Mouse (Mus musculus): Measurements from ENCODE around the gene Nlrx1. TPM values are rescaled to one million over a fixed set of nuclear protein-coding genes. Genes with fewer than 3 reads are reported as not detected.

Nlrx1 gene
- total and polyA plus RNA-seq, 3 experiments = 8.8 to 15.4 (median 10.9) TPM

DNA sequence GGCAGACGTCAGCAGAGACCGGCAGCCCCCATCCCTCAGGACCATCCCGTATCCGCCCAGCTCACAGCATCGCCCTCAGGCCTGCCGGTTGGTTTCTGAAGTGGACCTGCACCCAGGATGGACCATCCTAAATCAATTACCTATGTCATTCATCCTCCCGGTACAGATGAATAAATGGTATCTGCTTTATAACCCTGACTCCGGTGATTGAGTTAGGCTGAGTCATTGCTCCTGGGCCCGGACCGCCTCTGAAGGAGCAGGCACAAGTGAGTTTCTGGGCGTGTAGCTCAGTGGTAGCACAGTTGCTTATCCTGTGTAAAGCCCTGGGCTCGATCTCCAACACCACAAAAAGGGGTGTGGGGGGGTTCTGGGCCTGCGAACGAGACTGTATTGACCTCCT, 7.0 kb downstream of the Nlrx1 start:
- Histone ChIP-seq H3K79me2 (replicated peaks; ENCODE audit: control insufficient read depth, extremely low read depth, insufficient read depth, poor library complexity, severe bottlenecking) (no peaks in the 10 kb centered on the region), H3K9ac (ENCODE audit: insufficient read depth, low read depth) (no peak overlapping the region), H3K36me3 (replicated peaks in 1 of 2; ENCODE audit: control insufficient read depth in 1 of 2, insufficient read depth in 1 of 2, low read length in 1 of 2) (peaks cover 27 to 83% of the 10 kb centered on the region in 2 experiments), H3K4me2 (ENCODE audit: insufficient read depth, low read depth, poor library complexity, severe bottlenecking) (no peak overlapping the region), H3K27ac (ENCODE audit: insufficient read depth, low read depth) (no peak overlapping the region), H3K4me1 (ENCODE audit: control insufficient read depth in 1 of 2, insufficient read depth in 2 of 2) (peaks cover 2 to 21% of the 10 kb centered on the region in 2 experiments; a peak in 3 of 4 replicates), H3K27me3 (replicated peaks) (no peaks in the 10 kb centered on the region), H3K4me3 (replicated peaks in 1 of 3; ENCODE audit: low read depth in 2 of 3, low read length in 2 of 3, poor library complexity in 1 of 3) (no peak overlapping the region), H3K9me3 (replicated peaks; ENCODE audit: low read length) (no peaks in the 10 kb centered on the region)
- dilution Hi-C loops (cut with MboI; ENCODE audit: extremely low pct_ligation_motif_present, extremely low pct_unique_long_range_greater_than_20kb, low sequenced_read_pairs) (no loop called here), in situ Hi-C loops (cut with MboI; ENCODE audit: low pct_ligation_motif_present, low pct_unique_long_range_greater_than_20kb, low sequenced_read_pairs) (loop anchor here (10.0 kb wide), 1 partner anchor 137 kb away; no protein-coding TSS in a partner anchor)
- TF ChIP-seq BHLHE40 (IDR thresholded peaks at IDR 0.05; ENCODE audit: low read depth, low read length) (no peak), ZNF384 (IDR thresholded peaks at IDR 0.05; ENCODE audit: low read depth, low read length) (no peak), CHD2 (IDR thresholded peaks at IDR 0.05; ENCODE audit: low read length) (no peak), ZC3H11A (IDR thresholded peaks at IDR 0.05; ENCODE audit: low read depth, low read length) (no peak), IRF4 (IDR thresholded peaks at IDR 0.05; ENCODE audit: low read depth, low read length) (no peak), CHD1 (IDR thresholded peaks at IDR 0.05; ENCODE audit: low read depth, low read length) (no peak), CTCF (conservative IDR thresholded peaks at IDR 0.05 in 1 of 2, IDR thresholded peaks at IDR 0.05 in 1 of 2; ENCODE audit: low read depth in 2 of 2, low read length in 2 of 2) (no peak), SMC3 (IDR thresholded peaks at IDR 0.05; ENCODE audit: low read depth, low read length) (no peak), MAZ (IDR thresholded peaks at IDR 0.05; ENCODE audit: low read depth, low read length) (no peak), MYC (IDR thresholded peaks at IDR 0.05; ENCODE audit: low read depth, low read length) (no peak)
- DNase-seq (ENCODE audit: extremely low read depth) = no peak

DNA sequence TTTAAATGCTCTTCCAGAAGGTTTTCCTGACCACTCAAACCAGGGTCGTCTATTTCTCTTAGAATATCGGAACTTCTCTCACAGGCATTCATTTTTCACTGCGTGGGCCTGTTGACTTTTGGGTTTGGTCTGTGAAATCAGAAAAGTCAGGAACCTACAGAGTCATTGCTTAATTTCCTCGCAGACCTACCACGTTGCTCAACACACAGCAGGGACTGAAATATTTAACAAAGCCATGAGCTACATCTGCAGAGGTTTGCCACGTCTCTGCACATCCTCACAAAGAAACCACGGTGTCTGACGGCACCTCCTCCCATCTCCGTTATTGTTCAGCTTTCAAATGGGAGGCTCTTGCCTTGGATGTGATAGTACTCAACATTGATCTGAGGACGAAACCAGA, 9.4 kb downstream of the Nlrx1 start:
- peaks cover 2 to 20% of the 10 kb centered on the region in 2 experiments; a peak in 2 of 4 replicates for H3K4me1 ChIP-seq (ENCODE audit: control insufficient read depth in 1 of 2, insufficient read depth in 2 of 2)
- no peaks in the 10 kb centered on the region for H3K9me3 ChIP-seq (replicated peaks; ENCODE audit: low read length)
- in situ Hi-C loops (cut with MboI; ENCODE audit: low pct_ligation_motif_present, low pct_unique_long_range_greater_than_20kb, low sequenced_read_pairs) = no loop called here
- H3K4me2 ChIP-seq (ENCODE audit: insufficient read depth, low read depth, poor library complexity, severe bottlenecking) = no peak overlapping the region
- no peak for DNase-seq (ENCODE audit: extremely low read depth)
- dilution Hi-C loops (cut with MboI; ENCODE audit: extremely low pct_ligation_motif_present, extremely low pct_unique_long_range_greater_than_20kb, low sequenced_read_pairs) = no loop called here
- H3K36me3 ChIP-seq (replicated peaks in 1 of 2; ENCODE audit: control insufficient read depth in 1 of 2, insufficient read depth in 1 of 2, low read length in 1 of 2) = peaks cover 27 to 85% of the 10 kb centered on the region in 2 experiments
- H3K9ac ChIP-seq (ENCODE audit: insufficient read depth, low read depth) = no peak overlapping the region
- no peak overlapping the region for H3K4me3 ChIP-seq (replicated peaks in 1 of 3; ENCODE audit: low read depth in 2 of 3, low read length in 2 of 3, poor library complexity in 1 of 3)
- TF ChIP-seq EP300 (IDR thresholded peaks at IDR 0.05; ENCODE audit: low read length) (no peak), NELFE (IDR thresholded peaks at IDR 0.05; ENCODE audit: low read depth, low read length) (no peak), JUN (IDR thresholded peaks at IDR 0.05; ENCODE audit: insufficient read depth, low read depth, low read length) (no peak), POLR2AphosphoS2 (IDR thresholded peaks at IDR 0.05; ENCODE audit: low read depth, low read length) (no peak), MYC (IDR thresholded peaks at IDR 0.05; ENCODE audit: low read depth, low read length) (no peak), TBP (conservative IDR thresholded peaks at IDR 0.05; ENCODE audit: low read depth, low read length) (no peak), HCFC1 (IDR thresholded peaks at IDR 0.05; ENCODE audit: low read depth, low read length) (no peak)
- H3K27ac ChIP-seq (ENCODE audit: insufficient read depth, low read depth) = no peak overlapping the region
- H3K79me2 ChIP-seq (replicated peaks; ENCODE audit: control insufficient read depth, extremely low read depth, insufficient read depth, poor library complexity, severe bottlenecking) = no peaks in the 10 kb centered on the region
- H3K27me3 ChIP-seq (replicated peaks) = no peaks in the 10 kb centered on the region

All from CH12.LX (cell line).